Mouse (Mus musculus) E14TG2a.4 (cell line): ENCODE results near the gene Slc4a10.

ENCODE experiments used
- H3K27me3 ChIP-seq: 2 replicates; pipeline ENCODE4 v1.6.1; 2014; ENCODE audit warnings: low read length, control low read depth; ENCODE audit not compliant: insufficient read depth
- H3K36me3 ChIP-seq: 2 replicates; pipeline ENCODE4 v1.6.1; 2014; ENCODE audit warnings: low read length, control low read depth; ENCODE audit not compliant: insufficient read depth
- H3K4me1 ChIP-seq: replicated peaks from 2 replicates; pipeline ENCODE4 v1.6.1; 2014; ENCODE audit warnings: low read depth, low read length, control low read depth
- H3K4me3 ChIP-seq: replicated peaks from 2 replicates; pipeline ENCODE4 v1.5.1; 2014; ENCODE audit warnings: mild to moderate bottlenecking, low read length
- H3K9me3 ChIP-seq: 2 replicates; pipeline ENCODE4 v1.6.1; 2014; ENCODE audit warnings: low read length, control low read depth
- CTCF ChIP-seq: conservative IDR thresholded peaks from 2 replicates; pipeline ENCODE4 v1.5.1; 2014; ENCODE audit warnings: low read length
- NANOG ChIP-seq: IDR thresholded peaks from 2 replicates; pipeline ENCODE4 v1.6.1; 2014; ENCODE audit warnings: borderline replicate concordance, low read length, mixed read lengths
- POU5F1 ChIP-seq: IDR thresholded peaks from 2 replicates; pipeline ENCODE4 v1.6.1; 2014; ENCODE audit warnings: low read length, borderline replicate concordance

Slc4a10 gene

DNA sequence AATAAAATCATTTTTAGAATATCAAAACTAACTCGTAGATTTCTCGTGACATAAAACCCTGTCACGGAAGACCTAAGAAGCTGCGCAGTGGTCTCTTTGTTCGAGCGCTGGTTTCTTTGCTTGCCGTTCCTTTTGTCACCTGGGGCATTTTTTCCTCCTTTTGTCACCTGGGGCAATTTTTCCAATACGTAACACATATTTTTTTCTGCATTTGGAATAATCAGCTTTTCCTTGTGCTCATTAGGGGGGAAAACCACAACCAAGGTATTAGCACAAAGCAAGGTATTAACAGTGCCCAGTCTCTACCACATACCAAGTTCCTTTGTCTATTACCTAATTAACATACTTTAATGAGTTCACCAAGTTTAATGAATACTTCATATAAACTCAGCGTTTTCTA is 42.9 kb downstream of the Slc4a10 start:
- Histone ChIP-seq H3K36me3 (no peaks in the 10 kb centered on the region), H3K9me3 (no peaks in the 10 kb centered on the region), H3K27me3 (no peaks in the 10 kb centered on the region), H3K4me1 (peaks cover 14% of the 10 kb centered on the region), H3K4me3 (no peak overlapping the region)
- TF ChIP-seq CTCF: no peak
- TF ChIP-seq NANOG: no peak
- no peak for TF ChIP-seq POU5F1

DNA sequence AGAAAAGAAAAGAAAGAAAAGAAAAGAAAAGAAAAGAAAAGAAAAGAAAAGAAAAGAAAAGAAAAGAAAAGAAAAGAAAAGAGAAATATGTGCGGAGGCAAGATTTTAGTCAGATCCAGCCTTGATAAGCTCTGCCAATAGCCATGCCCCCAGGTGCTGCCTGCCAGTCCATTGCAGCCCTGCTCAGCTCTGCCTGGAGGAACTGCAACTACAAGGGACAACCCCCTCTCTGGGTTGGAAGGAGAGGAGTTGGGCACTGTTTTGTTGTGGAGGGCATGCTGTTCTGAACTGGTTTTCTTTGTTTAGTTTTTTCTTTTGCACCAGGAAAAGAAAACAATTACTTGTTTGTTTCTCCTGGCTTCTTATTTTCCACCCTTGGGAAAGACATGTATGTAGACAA is 54.3 kb downstream of the Slc4a10 start:
- H3K9me3 ChIP-seq: no peaks in the 10 kb centered on the region
- no peak for TF ChIP-seq POU5F1
- no peak overlapping the region for H3K4me3 ChIP-seq
- H3K4me1 ChIP-seq: no peaks in the 10 kb centered on the region
- no peaks in the 10 kb centered on the region for H3K36me3 ChIP-seq
- no peaks in the 10 kb centered on the region for H3K27me3 ChIP-seq

DNA sequence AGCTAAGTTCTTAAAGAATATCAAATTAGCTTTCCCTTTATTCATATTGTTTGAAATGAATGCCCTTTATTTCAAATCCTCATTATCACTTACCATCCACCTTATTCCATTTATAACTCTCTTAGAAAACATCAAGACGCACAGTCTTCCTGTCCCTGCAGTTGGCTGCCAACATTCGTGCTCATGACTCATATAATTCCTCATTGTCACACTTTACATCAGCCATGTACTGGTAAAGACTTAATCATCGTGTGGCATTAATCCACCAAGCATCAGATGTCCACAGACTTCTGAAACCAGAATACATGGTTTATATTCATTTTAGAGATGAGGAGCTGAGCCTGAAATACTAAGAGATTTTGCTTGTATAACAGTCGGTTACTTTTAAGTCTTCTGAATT is 69.1 kb downstream of the Slc4a10 start:
- Histone ChIP-seq H3K36me3 (no peaks in the 10 kb centered on the region), H3K27me3 (no peaks in the 10 kb centered on the region), H3K4me1 (no peaks in the 10 kb centered on the region), H3K4me3 (no peak overlapping the region), H3K9me3 (no peaks in the 10 kb centered on the region)
- TF ChIP-seq POU5F1 (no peak), CTCF (no peak), NANOG (no peak)

DNA sequence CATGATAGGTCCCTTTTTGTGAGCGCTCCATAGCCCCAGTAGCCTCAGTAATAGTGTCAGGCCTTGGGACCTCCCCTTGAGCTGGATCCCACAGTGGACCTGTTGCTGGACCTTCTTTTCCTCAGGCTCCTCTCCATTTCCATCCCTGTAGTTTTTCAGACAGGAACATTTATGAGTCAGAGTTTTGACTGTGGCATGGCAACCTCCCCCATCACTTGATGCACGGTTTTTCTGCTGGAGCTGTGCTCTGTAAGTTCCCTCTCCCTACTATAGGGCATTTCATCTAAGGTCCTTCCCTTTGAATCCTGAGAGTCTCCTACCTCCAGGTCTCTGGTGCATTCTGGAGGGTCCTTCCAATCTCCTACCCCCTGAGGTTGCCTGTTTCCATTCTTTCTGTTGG is 83.7 kb downstream of the Slc4a10 start:
- Histone ChIP-seq H3K4me1 (no peaks in the 10 kb centered on the region), H3K4me3 (no peak overlapping the region), H3K9me3 (no peaks in the 10 kb centered on the region), H3K27me3 (no peaks in the 10 kb centered on the region), H3K36me3 (no peaks in the 10 kb centered on the region)
- TF ChIP-seq POU5F1: no peak
- no peak for TF ChIP-seq NANOG
- no peak for TF ChIP-seq CTCF

DNA sequence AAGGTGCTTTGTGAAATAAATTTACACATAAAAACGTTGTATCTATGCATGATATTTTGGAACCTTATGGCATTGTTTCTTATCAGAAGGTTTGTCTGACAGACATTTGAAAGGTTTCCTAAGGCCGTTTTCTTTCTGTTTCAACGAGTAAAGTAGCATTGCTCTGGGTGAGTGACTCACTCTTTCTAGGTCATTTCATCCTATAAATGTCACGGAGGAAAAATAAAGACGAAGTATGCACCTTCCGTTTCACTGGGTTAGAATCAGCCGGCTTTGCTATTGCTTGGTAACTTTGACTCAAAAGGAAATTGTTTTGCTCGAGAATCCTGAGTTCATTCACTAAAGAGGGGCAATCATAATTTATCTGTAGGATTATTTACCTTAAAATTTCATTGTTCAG is 88.6 kb downstream of the Slc4a10 start:
- TF ChIP-seq CTCF (no peak), NANOG (no peak), POU5F1 (no peak)
- Histone ChIP-seq H3K4me3 (no peak overlapping the region), H3K36me3 (no peaks in the 10 kb centered on the region), H3K9me3 (no peaks in the 10 kb centered on the region), H3K27me3 (no peaks in the 10 kb centered on the region), H3K4me1 (no peaks in the 10 kb centered on the region)

GRCm38 (mm10) chr2:62147636-62148035 is 101.4 kb downstream of the Slc4a10 start:
- no peaks in the 10 kb centered on the region for H3K9me3 ChIP-seq
- H3K4me3 ChIP-seq: no peak overlapping the region
- no peaks in the 10 kb centered on the region for H3K27me3 ChIP-seq
- no peaks in the 10 kb centered on the region for H3K36me3 ChIP-seq
- no peak for TF ChIP-seq POU5F1
- TF ChIP-seq NANOG: no peak
- TF ChIP-seq CTCF: no peak
- H3K4me1 ChIP-seq: no peaks in the 10 kb centered on the region

DNA sequence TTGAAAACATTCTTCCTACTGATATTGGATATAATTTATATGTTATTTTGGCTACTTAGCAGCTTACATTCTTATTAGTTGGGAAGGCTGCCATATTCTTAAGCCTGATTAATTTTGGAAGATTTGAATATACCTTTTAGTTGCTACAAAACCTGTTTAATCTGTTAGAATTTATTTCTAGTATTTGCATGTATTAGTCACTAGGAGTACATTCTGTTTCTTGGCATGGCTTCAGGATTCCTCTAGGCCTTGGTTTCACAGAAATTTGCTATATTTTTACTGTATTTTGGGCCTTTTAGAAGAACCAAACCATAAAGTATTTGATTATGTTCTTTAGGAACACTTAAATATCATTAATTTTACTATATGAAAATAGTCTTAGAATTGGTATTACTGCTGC is 103.2 kb downstream of the Slc4a10 start:
- Histone ChIP-seq H3K36me3 (no peaks in the 10 kb centered on the region), H3K4me1 (no peaks in the 10 kb centered on the region), H3K4me3 (no peak overlapping the region), H3K9me3 (no peaks in the 10 kb centered on the region), H3K27me3 (no peaks in the 10 kb centered on the region)
- TF ChIP-seq CTCF: no peak
- TF ChIP-seq POU5F1: no peak

DNA sequence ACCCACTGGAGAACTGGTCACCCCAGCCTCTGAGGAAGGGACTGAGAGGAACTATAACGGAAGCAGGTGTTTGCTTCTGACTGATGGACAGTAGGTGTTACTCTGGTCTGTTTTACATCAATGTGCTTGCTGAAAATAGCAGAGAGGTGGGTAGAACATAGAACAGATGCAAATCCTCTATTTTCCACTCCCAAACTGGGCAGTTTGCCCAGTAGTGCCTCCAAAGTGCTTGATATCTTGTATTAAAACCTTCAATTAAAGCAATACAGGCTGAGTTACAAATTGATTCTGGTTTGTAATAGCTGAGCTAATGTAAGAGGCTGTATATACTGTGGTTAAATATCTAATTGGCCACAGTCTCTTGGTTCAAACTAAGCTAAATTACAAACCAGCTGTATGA is 104.6 kb downstream of the Slc4a10 start:
- H3K4me3 ChIP-seq: no peak overlapping the region
- H3K27me3 ChIP-seq: no peaks in the 10 kb centered on the region
- no peaks in the 10 kb centered on the region for H3K9me3 ChIP-seq
- H3K36me3 ChIP-seq: no peaks in the 10 kb centered on the region
- no peaks in the 10 kb centered on the region for H3K4me1 ChIP-seq
- TF ChIP-seq CTCF (no peak), NANOG (no peak), POU5F1 (no peak)

GRCm38 (mm10) chr2:62210109-62210508 is 163.8 kb downstream of the Slc4a10 start:
- Histone ChIP-seq H3K27me3 (no peaks in the 10 kb centered on the region), H3K9me3 (no peaks in the 10 kb centered on the region), H3K4me1 (no peaks in the 10 kb centered on the region), H3K36me3 (no peaks in the 10 kb centered on the region), H3K4me3 (no peak overlapping the region)
- TF ChIP-seq POU5F1 (no peak), NANOG (no peak), CTCF (no peak)
